Mouse (Mus musculus) adrenal gland (tissue): ENCODE measurements around the gene Rnf6.

Experiments used
- intact Hi-C: fragments of 180-260 bp; cut with DNase I; formaldehyde crosslinking; loops from one replicate; pipeline ENCODE4 v1.15.1; 2025
- long read RNA-seq, 2 experiments: library from polyadenylated mRNA; unstranded; transcript quantifications; one replicate each; pipeline ENCODE4 v2.0.0; 2020; ENCODE audit warnings: borderline replicate concordance in 1 of 2; ENCODE audit not compliant: insufficient replicate concordance in 1 of 2

The Rnf6 gene
- long read RNA-seq, experiment 1, transcript Rnf6-208 (5 exons, 3,276 nt), result minor isoform, 7 of 56 reads
- long read RNA-seq, experiment 1, transcript Rnf6-206 (5 exons, 3,452 nt), result major isoform, 25 of 56 reads
- long read RNA-seq, experiment 1, partial matches to known transcripts, result 11 of 56 reads
- long read RNA-seq, experiment 1, other reads (novel, unspliced or antisense), result 9 of 56 reads
- long read RNA-seq, experiment 2, transcript Rnf6-206 (5 exons, 3,452 nt), result major isoform, 12 of 44 reads
- long read RNA-seq, experiment 2, transcript Rnf6-201 (5 exons, 2,388 nt), result minor isoform, 8 of 44 reads
- long read RNA-seq, experiment 2, partial matches to known transcripts, result 15 of 44 reads
- long read RNA-seq, experiment 2, other reads (novel, unspliced or antisense), result 6 of 44 reads

DNA sequence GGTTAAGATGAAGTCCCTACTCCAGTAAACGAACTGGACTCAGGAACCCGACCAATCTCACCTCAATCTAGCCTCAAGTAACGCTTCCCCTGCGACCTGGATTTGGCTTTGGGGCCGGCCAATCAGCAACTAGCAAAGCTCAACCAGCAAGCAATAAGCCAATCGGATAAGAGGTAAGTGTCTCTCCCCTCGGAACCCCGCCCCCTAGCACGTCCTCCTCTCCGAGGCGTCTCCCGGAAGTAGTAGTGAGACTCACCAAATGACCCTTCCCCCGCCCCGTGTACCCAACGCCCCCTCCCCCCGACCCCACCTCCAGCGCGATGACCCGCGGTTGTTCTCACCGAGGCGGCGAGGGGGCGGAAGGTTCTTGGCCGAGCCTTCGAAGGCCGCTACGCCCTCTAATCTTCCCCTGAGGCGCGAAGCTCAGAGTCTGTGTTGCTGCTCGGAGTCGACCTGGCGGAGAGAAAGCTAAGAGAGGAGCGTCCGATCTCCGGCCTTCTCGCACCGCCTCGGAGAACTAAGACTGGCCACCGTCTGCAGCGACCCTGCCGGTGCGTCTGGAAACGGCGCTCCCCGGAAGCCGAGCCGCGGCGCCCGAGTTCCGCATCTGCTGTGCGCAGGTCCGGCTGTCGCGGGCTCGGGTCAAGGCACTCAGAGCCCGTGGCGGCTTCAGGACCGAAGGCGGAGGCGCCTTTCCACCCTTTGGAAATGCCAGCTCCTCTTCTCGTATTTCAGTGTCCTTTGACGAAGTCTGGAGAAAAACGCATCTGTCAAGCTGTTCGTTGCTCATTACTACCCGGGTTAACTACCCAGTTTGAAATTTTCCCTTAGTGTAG lies at the start of gene Rnf6:
TSS of gene Rnf6 (minus strand) at position 677 of the 836 bp plus-strand sequence.
- intact Hi-C loops, result no loop called here

DNA sequence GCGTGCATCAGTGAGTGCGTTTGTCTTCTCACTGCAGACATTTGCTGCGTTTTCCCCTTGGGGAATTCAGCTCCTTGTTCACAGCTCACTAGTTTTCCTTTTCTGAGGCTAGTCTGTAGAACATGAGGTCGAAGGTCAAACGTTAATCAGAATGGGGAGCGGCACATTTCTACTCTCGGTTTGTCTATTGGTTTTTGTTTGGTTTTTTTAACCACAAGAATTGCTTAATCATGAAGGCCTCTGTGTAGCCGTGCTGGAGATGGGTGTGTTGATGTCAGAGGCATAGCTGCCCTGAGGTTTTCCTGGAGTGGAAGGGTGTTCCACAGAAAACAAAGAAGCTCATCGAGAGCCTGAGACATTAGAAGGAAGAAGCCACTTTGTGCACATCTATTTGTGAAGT lies 49.2 kb upstream of the Rnf6 start:
- intact Hi-C loops, result no loop called here

DNA sequence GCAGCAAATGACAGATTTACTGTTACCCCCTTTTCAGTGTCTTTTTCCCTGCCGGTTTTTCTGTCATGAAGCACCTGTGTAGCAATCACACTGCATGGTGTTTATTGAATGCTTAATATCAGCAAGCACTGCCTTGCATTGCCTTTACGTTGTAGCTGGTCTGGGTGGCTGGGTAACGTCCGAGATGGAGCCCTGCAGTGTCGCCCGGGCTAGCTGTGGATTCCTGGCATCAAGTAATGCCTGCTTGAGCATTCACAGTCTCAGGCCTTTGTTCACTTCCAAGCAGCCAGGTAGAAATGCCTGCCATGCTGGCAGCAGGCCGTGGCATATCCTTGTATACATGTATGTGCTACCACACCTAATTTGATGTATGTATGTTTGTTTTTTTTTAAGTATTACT lies 46.4 kb upstream of the Rnf6 start:
- intact Hi-C loops, result loop anchor here (5.0 kb wide), 1 partner anchor 35 kb away; the partner anchor contains the start of gene Cdk8

DNA sequence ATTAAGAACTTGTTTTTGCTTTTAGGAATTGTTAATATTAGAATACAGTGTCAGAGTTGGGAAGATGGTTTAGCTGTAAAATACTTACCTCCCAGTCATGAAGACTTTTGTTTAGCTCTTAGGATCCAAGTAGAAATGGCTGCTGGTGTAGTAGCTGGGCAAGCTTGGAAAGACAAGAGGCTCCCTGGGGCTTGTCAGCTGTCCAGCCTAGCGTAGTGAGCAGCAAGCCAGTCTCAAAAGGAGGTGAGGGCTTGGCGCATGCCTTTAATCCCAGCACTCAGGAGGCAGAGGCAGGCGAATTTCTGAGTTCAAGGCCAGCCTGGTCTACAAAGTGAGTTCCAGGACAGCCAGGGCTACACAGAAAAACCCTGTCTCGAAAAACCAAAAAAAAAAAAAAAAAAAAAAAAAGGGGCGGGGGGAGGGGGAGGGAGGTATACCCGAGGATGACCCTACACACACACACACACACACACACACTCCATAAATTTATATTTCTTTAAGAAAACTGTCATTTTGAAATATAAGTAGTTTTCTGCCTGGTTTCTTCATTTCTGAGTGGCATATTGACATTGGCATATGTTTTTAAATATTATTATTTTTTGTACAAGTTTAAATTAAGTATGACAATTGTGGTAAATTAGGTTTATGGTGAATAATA lies 44.7 kb upstream of the Rnf6 start:
- intact Hi-C loops, result loop anchor here (5.0 kb wide), 1 partner anchor 34 kb away; the partner anchor contains the start of gene Cdk8

DNA sequence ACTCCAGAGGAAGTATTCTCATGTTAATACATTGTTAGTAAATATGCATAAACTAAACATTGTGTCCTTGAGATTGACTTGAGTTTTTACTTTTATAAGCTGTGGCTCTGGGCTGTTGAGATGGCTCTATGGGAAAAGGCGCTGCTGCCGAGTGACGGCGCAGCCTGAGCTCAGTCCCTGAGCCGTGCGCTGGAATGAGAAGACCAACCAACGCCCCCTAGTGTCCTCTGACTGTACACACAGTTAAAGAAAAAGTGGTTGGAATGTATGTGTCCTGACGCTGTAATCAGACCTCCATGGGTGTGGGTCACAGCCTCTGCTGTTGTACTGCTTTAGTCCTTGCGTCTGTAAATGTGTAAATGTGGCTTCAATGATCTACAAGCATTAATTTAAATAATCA lies 38.6 kb upstream of the Rnf6 start:
- intact Hi-C loops, result no loop called here

DNA sequence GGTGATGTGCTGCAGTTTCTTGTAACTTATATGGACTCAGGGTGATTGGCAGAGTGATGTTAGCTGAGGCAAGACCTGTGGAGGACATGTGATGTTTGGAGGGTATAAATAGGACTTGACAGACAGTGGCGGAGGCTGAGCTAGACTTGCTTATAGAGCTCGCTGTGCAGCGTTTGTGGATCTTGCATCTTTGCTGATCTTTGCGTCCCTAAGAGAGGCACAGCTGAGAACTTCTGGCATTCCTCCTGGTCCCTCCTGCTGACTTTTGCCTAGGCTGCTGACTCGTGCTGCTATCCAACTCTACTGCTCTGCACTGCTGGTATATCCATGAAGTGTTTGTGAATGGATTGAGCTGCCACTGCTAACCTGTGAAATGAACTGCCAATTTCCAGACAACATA lies 32.3 kb upstream of the Rnf6 start:
- intact Hi-C loops, result no loop called here

DNA sequence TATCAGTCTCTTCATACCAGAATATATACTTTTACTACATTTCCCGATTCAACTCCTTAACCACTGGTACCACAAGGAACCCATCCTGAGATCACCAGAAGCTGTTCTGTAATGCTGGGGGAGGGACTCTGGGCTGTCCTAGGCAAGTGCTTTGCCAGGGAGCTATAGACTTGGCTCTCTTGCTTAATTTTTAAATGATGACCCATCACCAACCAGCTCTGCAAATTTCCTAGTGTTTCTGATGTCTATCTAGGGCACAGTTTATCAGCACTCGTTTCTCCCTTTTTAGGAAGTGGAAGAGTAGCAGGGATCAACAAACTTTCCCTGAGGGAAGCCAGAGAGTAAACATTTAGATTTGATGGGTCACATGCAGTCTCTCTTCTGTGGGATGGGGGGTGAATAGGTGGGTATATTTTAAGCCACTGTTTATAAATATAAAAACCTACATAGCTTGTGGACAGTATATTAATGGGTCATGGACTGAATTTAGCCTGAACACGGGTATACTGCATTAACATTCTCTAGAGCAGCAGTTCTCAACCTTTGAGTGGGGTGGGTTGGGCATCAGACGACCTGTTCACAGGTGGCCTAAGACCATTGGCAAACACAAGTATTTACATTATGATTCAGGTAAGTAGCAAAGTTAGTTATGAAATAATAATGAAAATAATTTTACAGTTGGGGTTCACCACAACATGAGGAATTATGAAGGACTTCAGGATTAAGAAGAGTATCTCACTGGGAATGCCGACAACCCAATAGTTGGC lies 30.5 kb upstream of the Rnf6 start:
- intact Hi-C loops, result no loop called here

DNA sequence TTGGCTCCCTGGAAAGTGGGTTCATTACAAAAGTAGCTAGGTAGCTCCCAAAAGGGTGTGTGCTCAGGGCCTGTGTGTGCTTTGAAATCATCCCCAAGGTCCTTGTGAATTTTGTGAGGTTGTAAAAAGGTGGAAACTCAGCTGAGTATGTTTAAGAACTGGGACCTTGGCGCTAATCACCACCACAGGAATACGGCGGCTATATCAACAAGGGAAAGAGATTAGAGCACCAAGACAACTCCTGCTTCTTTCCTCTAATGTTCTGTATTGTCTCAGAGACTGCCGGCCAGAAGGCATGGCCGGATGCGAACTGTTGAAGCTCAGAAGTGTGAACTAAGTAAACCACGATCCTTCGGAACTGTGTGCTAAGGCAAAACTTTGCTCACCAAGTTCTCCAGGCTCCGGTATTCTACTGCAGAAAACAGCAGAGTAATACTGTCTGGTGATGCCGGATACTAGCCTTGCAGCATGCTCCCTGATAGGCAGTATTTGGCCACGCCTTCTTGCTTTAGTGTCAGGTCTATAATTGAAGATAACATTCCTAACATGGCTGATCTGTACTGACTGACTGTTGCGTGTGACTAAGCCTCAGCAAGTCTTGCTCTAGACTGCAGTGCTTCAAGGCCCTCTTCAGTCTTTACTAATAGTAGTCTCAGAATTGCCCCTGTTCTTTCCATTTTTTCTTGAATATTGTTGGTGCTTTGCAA lies 29.2 kb upstream of the Rnf6 start:
- intact Hi-C loops, result no loop called here

DNA sequence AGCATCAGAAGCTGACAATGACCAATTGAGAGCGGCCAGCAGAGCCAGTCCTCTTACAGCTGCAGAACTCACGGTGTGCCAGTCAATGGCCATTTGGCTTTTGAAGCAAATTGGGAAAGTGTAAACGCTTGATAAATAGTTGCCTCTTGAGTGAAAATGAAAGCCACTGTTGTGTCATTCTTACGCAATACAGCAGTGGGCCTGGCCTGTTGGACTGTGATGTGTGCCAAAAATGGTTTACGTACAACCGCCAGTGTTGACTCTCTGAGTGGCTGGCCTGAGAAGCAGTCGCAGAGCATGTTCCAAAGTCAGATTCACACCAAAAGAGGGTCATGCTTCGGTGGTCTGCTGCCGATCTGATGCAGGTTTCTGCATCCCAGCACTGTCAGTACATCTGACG lies 27.4 kb upstream of the Rnf6 start:
- intact Hi-C loops, result no loop called here

DNA sequence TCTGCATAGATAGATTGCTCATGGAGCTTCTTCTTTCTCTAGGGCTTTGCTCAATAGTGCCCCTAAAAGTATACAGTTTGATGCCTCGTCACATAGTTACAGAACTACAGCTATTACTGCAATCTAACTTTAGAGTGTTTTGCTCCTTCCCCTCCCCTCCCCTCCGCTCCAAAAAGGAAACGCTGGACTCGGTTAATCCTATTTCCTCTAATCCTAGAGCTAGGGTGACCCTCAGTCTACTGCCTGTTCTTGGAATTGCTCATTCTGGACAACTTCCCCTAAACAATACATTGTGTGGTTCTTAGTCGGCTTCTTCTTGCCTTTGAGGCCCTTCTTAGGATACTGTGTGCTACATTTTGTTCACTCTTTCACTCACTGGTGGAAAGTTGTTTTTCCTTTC lies 26.4 kb upstream of the Rnf6 start:
- intact Hi-C loops, result no loop called here

DNA sequence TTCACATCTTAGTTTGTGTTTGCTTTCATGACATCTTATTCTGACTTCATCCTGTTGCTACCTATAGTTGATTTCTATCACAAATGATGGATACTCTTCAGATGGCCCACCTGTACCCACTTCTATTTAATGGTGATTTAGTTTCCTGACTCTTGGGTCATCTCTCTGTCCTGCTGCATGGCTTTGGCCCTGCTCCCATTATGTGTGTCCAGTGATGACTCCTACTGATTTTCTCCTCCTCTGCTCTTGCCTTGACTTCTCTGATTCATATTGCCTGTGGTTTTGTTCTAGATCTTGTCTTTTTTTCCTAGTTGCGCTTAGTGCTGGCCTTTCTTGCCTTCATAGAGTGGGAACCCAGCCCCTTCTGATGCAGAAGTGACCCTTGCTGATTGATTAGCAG lies 25.0 kb upstream of the Rnf6 start:
- intact Hi-C loops, result no loop called here

DNA sequence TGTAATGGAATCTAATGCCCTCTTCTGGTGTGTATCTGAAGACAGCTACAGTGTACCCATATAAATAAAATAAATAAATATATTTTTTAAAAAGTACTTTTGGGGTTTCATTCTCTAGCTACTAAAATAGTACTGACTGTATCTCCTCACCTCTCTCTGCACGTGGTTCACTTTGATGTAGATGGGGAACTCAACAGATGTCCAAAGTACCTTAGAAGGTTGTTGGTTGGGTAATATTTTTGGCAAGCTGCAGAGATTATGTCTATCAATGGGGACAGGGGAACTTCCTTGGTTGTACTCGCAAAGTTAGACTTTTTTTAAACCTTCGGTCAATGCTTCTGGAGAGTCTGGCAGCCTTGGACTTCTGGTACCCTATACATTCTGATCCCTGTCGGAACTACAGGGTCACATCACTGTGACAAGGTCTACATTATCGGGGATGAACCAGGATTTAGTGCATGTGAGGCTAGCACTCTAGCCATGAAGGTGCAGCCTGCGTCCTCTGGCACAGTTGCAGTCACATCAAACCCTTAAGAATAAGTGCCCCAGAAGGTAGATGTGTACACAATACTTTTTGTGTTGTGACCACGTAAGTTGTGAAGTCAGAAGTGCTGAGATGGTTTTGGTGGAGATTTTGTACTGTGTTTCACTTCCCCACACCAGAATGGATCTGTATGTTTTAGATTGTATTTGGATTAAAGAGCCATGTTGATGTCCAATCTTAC lies 24.5 kb upstream of the Rnf6 start:
- intact Hi-C loops, result no loop called here

DNA sequence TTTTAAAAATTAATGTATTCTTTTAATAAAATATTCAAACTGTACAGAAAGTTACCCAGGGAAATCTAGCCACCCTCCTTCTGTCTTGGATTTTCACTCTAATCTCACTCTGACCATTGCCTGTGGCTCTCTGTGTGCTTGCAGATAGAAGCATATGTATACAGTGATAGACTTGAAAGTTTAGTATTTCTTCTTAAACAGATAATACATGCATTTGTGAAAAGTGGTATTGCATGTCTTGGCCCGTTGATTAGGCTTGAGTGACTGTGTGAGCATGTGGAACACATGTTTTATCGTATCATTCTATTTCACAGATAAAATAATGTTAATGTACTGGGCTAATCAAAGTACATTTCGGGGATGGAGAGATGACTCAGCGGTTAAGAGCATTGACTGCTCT lies 23.8 kb upstream of the Rnf6 start:
- intact Hi-C loops, result no loop called here

DNA sequence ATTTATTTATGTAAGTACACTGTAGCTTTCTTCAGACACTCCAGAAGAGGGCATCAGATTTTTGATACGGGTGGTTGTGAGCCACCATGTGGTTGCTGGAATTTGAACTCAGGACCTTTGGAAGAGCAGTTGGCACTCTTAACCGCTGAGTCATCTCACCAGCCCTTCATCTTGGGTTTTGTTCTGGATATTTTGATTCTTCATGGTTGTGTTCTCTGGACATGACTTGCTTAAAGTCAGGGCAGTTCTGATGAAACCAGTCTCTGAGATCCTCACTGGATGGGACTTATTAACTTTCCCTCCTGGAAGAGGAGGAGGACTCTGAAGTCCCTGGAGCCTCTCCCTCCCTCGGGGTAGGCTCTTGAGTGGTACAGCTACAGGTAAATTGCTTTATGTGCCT lies 19.8 kb upstream of the Rnf6 start:
- intact Hi-C loops, result no loop called here

DNA sequence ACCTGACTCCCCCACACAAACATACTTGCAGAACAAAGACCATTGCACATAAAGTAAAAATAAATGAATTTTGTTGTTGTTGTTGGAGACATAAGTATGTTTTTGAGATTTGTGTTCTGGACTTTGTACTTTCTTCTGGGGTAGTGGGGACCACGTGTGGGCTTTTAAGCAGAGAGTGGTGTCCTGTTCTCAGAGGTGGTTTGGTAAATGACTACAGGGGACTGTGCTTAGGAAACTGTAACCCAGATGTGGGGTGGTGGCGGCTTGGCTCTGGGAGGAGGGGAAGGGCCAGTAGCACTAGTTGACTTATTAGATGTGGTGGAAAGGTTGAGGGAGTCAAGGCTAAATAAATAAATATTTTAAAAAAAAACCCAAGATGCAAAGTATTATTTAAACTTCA lies 19.4 kb upstream of the Rnf6 start:
- intact Hi-C loops, result no loop called here

DNA sequence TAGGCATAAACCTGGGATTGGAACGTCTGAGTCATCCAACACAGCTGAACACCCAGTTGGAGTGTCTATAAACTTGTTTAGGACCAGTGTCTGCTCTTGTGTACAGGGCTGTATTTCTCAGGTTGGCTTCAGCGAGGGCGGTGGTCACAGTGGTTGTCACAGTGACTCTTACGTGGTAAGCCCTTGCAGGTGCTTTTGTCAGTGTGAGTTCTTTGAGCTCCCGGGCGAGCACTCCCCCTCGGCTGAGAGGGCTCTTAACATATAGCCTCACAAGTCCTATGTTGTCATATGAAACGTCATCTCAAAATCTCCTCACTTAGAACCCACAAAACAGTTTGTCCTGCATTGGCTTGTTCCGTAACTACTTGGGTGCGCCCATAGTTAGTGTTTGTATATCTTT lies 16.9 kb upstream of the Rnf6 start:
- intact Hi-C loops, result no loop called here

DNA sequence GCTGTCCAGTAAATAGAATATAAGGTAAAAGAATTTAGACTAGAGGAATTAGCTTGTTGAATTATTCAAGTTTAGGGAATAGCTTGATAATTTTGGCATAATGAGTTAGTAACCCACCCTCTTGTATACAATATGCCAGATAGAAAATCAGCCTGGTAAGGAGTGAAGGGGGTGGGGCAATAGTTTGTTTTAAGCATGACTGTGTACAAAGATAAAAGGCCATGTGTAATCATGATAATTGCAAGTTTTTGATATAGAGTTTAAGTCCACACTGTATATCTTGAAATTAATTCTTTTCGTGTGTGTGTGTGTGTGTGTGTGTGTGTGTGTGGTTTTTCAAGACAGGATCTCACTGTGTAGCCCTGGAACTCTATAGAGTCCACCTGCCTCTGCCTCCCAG lies 13.0 kb upstream of the Rnf6 start:
- intact Hi-C loops, result loop anchor here (5.0 kb wide), 1 partner anchor 33 kb away; no protein-coding TSS in a partner anchor

DNA sequence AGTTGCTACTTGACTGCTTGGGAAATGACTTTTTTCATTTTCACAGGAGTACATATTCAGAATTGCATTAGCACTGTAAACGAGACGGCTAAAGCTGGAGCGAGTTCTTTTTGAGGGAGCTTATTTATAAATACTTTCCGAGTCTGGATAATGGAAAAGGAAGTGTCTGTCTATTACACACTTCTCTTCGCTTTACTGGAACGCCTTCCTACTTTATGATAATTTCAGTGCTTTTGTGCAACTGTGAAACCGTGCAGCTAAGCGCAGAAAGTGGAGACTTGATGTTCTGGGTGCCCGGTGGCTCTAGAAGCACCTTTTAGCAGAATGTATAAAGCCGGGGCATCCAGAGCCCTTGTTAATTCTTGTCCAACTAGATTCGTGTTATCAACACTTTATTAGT lies 11.5 kb upstream of the Rnf6 start:
- intact Hi-C loops, result loop anchor here (5.0 kb wide), 1 partner anchor 34 kb away; no protein-coding TSS in a partner anchor

DNA sequence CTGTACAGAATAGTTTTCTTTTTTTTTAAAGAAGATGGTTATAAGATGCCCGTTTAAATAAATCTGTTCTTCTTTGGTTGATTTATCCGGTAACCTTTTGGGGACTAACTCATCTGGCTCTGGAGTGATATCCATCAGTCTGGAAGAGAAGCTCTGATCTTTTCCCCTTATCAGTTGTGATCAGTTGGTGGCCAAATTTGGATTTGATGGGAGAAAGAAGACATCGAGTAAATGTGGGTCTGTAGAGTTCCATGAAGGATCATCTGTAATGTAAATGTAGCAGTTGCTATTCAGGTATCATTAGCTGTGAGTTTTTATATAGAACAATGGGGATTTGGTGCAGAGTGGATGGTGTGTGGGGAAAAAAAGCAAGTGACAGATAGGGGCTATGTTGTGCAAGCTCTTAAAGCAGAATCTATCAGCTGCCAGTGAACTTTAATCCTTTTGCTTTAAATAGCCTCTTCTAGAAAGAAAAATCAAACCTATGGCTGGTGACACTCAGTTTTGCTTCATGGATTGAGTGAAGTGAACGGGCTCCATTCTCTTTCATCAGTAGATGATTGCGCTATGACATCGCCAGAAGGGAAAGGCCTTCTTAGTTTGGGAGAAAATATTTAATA lies 10.8 kb upstream of the Rnf6 start:
- intact Hi-C loops, result loop anchor here (5.0 kb wide), 1 partner anchor 35 kb away; no protein-coding TSS in a partner anchor
